In genomic region chr17:62879526-62880310, GRCm38 (mm10) we compare ENCODE assay signal across 8 mouse cellular contexts. TPM values are rescaled to one million over a fixed set of nuclear protein-coding genes. Genes with fewer than 3 reads are reported as not detected.
DNase-seq lines count a peak whose midpoint lies in the region; ATAC-seq lines count a peak whose summit lies in the region.

No protein-coding gene starts in this region.

- no peaks in the 10 kb centered on the region; the same call in 1 of the 2 replicates for H3K27me3 ChIP-seq in embryonic facial prominence, embryonic 14.5 days (replicated peaks; ENCODE audit: control insufficient read depth, insufficient read depth, low read length)
- H3K27me3 ChIP-seq in limb, embryonic 11.5 days (ENCODE audit: control insufficient read depth, insufficient read depth, low read length): no peaks in the 10 kb centered on the region
- H3K27me3 ChIP-seq in midbrain, embryonic 16.5 days (ENCODE audit: control insufficient read depth, insufficient read depth, low read depth, low read length): no peaks in the 10 kb centered on the region

- WGBS in embryonic facial prominence, embryonic 14.5 days: under 1% methylated on average over 37 of the region's 45 CpGs
- under 1% methylated on average over 45 of the region's 45 CpGs for WGBS in limb, embryonic 11.5 days
- WGBS in midbrain, embryonic 16.5 days: under 1% methylated on average over 45 of the region's 45 CpGs

- peak overlapping the region; percentile 94 for H3K9ac ChIP-seq in embryonic facial prominence, embryonic 14.5 days (ENCODE audit: low read depth, low read length)
- peak overlapping the region; percentile 93 for H3K9ac ChIP-seq in limb, embryonic 11.5 days (ENCODE audit: low read length)
- peak overlapping the region; percentile 96 for H3K9ac ChIP-seq in midbrain, embryonic 16.5 days (ENCODE audit: low read depth, low read length)

- no peaks in the 10 kb centered on the region for H3K36me3 ChIP-seq in embryonic facial prominence, embryonic 14.5 days (ENCODE audit: control insufficient read depth, insufficient read depth, low read length)
- H3K36me3 ChIP-seq in limb, embryonic 11.5 days (ENCODE audit: control insufficient read depth, insufficient read depth, low read length): no peaks in the 10 kb centered on the region
- H3K36me3 ChIP-seq in midbrain, embryonic 16.5 days (ENCODE audit: control insufficient read depth, insufficient read depth, low read length): no peaks in the 10 kb centered on the region

- H3K4me3 ChIP-seq in embryonic facial prominence, embryonic 14.5 days (ENCODE audit: low read depth, low read length): peak overlapping the region; percentile 93
- peak overlapping the region; percentile 78 for H3K4me3 ChIP-seq in limb, embryonic 11.5 days (ENCODE audit: low read depth, low read length)
- H3K4me3 ChIP-seq in midbrain, embryonic 16.5 days (ENCODE audit: low read depth, low read length): peak overlapping the region; percentile 88

- H3K27ac ChIP-seq in embryonic facial prominence, embryonic 14.5 days (replicated peaks; ENCODE audit: low read depth, low read length): peak overlapping the region; percentile 97
- H3K27ac ChIP-seq in limb, embryonic 11.5 days (replicated peaks; ENCODE audit: low read depth, low read length): 0 out of 2 replicates have a peak overlapping the region, but pooled peaks have one; percentile 24
- H3K27ac ChIP-seq in midbrain, embryonic 16.5 days (ENCODE audit: low read length): peak overlapping the region; percentile 95

- H3K4me1 ChIP-seq in embryonic facial prominence, embryonic 14.5 days (ENCODE audit: control insufficient read depth, insufficient read depth, low read length): peaks cover 16% of the 10 kb centered on the region
- H3K4me1 ChIP-seq in limb, embryonic 11.5 days (ENCODE audit: control insufficient read depth, insufficient read depth, low read length): no peaks in the 10 kb centered on the region
- H3K4me1 ChIP-seq in midbrain, embryonic 16.5 days (ENCODE audit: control insufficient read depth, insufficient read depth, low read length): peaks cover 11% of the 10 kb centered on the region

- H3K9me3 ChIP-seq in embryonic facial prominence, embryonic 14.5 days (ENCODE audit: control insufficient read depth, low read length): no peaks in the 10 kb centered on the region
- H3K9me3 ChIP-seq in limb, embryonic 11.5 days (ENCODE audit: control insufficient read depth, low read length): no peaks in the 10 kb centered on the region
- H3K9me3 ChIP-seq in midbrain, embryonic 16.5 days (replicated peaks; ENCODE audit: control insufficient read depth, low read length, poor library complexity, severe bottlenecking): no peaks in the 10 kb centered on the region

- no peak for ATAC-seq in cerebellum, adult (ENCODE audit: insufficient number of reproducible peaks, low FRiP score, low TSS enrichment)
- ATAC-seq in embryonic facial prominence, embryonic 14.5 days (ENCODE audit: low read depth): peak; percentile 4; the same call in 1 of the 2 replicates
- peak; percentile 9 to 31; a peak in 1 of 4 replicates for ATAC-seq in hematopoietic stem cell, adult 5-6 weeks (replicated peaks in 1 of 2; ENCODE audit: insufficient read depth in 1 of 2, low FRiP score in 2 of 2, low TSS enrichment in 1 of 2, low read depth in 1 of 2, poor library complexity in 2 of 2, severe bottlenecking in 2 of 2)
- no peak for ATAC-seq in limb, embryonic 11.5 days (ENCODE audit: insufficient number of reproducible peaks, low FRiP score, low TSS enrichment, low read depth)
- ATAC-seq in midbrain, embryonic 16.5 days: no peak

- H3K4me2 ChIP-seq in embryonic facial prominence, embryonic 14.5 days (ENCODE audit: low read depth, low read length): peak overlapping the region; percentile 99
- peak overlapping the region; percentile 94 for H3K4me2 ChIP-seq in limb, embryonic 11.5 days (ENCODE audit: low read depth, severe bottlenecking)
- H3K4me2 ChIP-seq in midbrain, embryonic 16.5 days (ENCODE audit: low read length): peak overlapping the region; percentile 99

- peak; percentile 7 for DNase-seq in cerebellum, adult 11-12 months
- DNase-seq in adrenal gland, adult (ENCODE audit: inconsistent age in 2 of 2, low spot score in 1 of 2): peak; percentile 48 to 78
- peak; percentile 73 for DNase-seq in embryonic facial prominence, embryonic 14.5 days (ENCODE audit: low spot score)
- DNase-seq in limb, embryonic 11.5 days (ENCODE audit: low spot score): peak; percentile 79
- DNase-seq in testis, postnatal 10 days (ENCODE audit: low spot score): peak; percentile 57

RNA-seq across cellular contexts. Expression of gene Efna5, which starts 1.4 kb away (rescaled TPM):
- polyA plus RNA-seq in embryonic facial prominence, embryonic 14.5 days (2014; fragmentation: Nextera tagmentation; extraction: Ambion mirVana): 56.6 and 63.1 TPM in 2 replicates
- total RNA-seq in hematopoietic stem cell, adult 5-6 weeks (2017): not detected in 2 replicates
- polyA plus RNA-seq in limb, embryonic 11.5 days (2014; fragmentation: Nextera tagmentation; extraction: Ambion mirVana): 32.8 and 32.9 TPM in 2 replicates
- polyA plus RNA-seq in midbrain, embryonic 16.5 days (2015; fragmentation: Nextera tagmentation; extraction: Ambion mirVana): 55.0 and 59.7 TPM in 2 replicates

Comparison
In these comparisons a context has a peak if more than half of its experiments do, and no peak if none do; other contexts are left out.
1. DNase-seq: peak in every context shown above with its lines; median percentile 79 in limb, embryonic 11.5 days; 73 in embryonic facial prominence, embryonic 14.5 days; 63 in adrenal gland, adult; 57 in testis, postnatal 10 days; 7 in cerebellum, adult 11-12 months.
2. ATAC-seq: peak in embryonic facial prominence, embryonic 14.5 days (single experiment) and hematopoietic stem cell, adult 5-6 weeks (2 of 2); none in cerebellum, adult (single experiment), limb, embryonic 11.5 days (single experiment) and midbrain, embryonic 16.5 days (single experiment).
3. H3K27ac ChIP-seq: peak in every context shown above with its lines; median percentile 97 in embryonic facial prominence, embryonic 14.5 days; 95 in midbrain, embryonic 16.5 days; 24 in limb, embryonic 11.5 days.
4. Peak in every context shown above with its lines, with median percentiles within 50 percentile points of each other: H3K4me2 ChIP-seq, H3K4me3 ChIP-seq and H3K9ac ChIP-seq.